Mouse (Mus musculus) gastrocnemius, postnatal 25 days (tissue): ENCODE measurements at regions not wholly inside any gene's neighbourhood (a gene's known extent, or its start where the extent isn't known, plus 50 kb on each side); places are given as distances from the start of the nearest gene placed in this dataset.

Source experiments
- DNase-seq: peaks from one replicate; pipeline ENCODE4 v3.0.0; 2022

DNA sequence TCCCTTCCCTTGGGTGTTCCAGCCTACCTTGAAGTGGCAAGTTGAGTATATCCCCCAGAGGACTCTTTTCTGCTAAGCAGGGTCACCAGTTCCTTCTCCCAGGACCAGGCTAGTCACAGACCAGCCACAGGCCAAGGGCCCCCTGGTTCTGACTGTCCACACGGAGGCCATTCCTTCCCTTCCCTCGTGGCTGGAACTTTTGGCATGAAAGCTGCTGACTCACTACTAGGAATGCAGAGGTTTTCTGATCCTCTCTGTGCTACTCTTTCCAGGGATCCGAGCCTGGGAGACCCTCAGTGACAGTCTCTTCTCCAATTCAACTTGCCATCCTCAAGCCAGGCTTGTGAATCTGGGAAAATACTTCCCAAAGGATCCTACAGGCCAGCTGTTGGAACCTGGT is 59.1 kb upstream of the Ptprt start:
- DNase-seq, result no peak

DNA sequence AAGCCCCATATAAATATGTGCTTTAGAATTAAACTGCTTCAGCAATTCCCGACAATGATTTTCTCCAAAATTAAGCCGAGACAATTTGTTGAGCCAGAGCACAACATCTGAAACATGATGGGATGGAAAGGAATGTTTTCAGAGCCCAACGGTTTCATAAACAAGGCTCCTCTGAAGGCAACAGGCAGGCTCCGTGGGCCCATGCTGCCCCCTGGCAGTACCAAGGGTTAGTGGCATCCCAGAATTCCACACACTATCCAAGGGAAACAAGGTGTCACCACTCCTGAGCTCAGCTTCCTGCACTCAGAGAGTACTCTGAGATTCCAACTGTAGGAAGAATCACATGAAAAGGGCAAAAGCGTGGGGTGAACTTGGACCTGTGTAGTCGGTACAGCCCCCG is 57.5 kb upstream of the Ptprt start:
- no peak for DNase-seq

DNA sequence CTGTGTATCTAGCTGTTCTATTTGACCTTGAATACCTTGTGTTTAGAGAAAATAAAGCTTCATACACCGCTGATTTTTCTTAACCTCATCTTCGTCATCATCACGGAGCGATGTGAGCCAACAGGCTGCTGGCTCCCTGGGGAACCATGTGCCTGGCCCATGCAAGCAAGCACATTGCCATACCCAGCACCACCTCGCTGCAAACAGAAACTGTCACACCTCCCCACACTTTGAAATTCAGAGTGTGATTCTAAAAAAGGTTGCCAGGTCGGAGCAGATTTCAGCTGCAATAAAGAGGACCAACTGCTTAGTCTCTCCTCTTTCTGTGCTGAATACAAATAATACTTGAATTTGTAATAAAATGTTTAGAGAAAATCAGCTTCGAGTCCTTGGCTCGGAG is 54.0 kb upstream of the Ptprt start:
- no peak for DNase-seq

DNA sequence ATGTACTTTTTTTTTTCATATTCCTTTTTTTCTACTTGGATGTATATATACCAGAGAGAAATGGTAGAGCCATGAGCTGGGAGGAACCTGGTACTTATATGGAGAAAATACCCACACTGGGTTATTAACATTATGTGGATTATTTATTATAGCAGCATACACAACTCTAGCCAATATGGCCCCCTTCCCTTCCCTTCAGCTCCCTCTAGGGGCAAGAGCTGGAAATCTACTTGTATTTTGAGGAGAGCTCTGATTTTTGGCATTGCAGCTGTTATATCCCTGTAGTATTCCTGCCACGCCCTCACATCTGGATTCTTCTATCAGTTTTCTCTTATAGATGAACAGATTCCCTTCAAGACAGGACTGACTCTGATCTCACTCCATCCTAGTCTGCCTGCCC is 52.0 kb upstream of the Ptprt start:
- no peak for DNase-seq

DNA sequence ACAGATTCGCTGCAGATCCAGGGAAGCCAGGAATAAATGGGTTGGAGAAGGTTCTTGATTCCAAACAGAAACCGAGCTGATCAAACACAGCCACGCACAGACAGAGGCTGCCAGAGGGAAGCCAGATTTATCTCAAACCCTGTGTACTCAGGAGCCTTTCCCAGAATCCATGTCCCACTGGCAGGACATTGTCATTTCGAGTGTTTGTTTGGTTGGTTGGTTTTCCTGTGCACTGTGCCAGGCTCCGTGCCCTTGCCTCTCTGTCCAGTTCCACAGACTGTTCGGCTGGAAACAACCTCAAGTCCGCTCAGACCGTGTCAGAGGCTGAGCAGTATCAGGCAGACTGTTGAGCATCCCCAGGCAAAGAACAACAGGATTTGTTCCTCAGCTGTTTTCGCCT is 51.4 kb upstream of the Ptprt start:
- no peak for DNase-seq
